Mouse (Mus musculus): Measurements from ENCODE around the gene Rfx4.

Rfx4 gene

GRCm38 (mm10) chr10:84903307-84903706 is 147.4 kb downstream of the Rfx4 start:
- in situ Hi-C loops (cut with MboI; ENCODE audit: unreplicated experiment in 2 of 2): no loop called here

DNA sequence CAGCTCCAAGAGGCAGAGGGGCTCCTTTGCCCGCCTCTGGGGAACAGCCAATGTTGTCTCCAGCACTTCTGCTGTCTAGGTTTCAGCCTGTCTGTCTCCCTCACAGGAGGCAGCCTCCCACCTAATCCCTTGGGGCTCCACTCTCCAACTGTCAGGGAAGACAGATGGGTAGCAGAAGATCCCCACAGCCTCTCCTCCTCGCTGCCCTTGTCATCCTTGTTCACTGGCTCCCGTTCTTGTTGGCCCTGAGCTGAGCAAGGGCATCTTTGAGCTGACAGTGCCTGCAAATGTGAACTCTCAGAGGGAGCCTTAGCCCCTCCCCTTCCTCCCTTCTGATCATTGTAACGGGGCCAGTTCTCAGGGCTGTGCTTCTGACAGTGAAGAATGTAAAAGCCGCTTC is 147.9 kb downstream of the Rfx4 start:
- in situ Hi-C loops (cut with MboI; ENCODE audit: unreplicated experiment in 2 of 2): no loop called here

- in situ Hi-C loops (cut with MboI; ENCODE audit: unreplicated experiment in 2 of 2): no loop called here
Observed at GRCm38 (mm10) chr10:84906895-84907294, 151.0 kb downstream of the Rfx4 start.

GRCm38 (mm10) chr10:84908006-84908405 is 152.1 kb downstream of the Rfx4 start:
- in situ Hi-C loops (cut with MboI; ENCODE audit: unreplicated experiment in 2 of 2): no loop called here

GRCm38 (mm10) chr10:84908471-84908870 is 152.6 kb downstream of the Rfx4 start:
- in situ Hi-C loops (cut with MboI; ENCODE audit: unreplicated experiment in 2 of 2): no loop called here

DNA sequence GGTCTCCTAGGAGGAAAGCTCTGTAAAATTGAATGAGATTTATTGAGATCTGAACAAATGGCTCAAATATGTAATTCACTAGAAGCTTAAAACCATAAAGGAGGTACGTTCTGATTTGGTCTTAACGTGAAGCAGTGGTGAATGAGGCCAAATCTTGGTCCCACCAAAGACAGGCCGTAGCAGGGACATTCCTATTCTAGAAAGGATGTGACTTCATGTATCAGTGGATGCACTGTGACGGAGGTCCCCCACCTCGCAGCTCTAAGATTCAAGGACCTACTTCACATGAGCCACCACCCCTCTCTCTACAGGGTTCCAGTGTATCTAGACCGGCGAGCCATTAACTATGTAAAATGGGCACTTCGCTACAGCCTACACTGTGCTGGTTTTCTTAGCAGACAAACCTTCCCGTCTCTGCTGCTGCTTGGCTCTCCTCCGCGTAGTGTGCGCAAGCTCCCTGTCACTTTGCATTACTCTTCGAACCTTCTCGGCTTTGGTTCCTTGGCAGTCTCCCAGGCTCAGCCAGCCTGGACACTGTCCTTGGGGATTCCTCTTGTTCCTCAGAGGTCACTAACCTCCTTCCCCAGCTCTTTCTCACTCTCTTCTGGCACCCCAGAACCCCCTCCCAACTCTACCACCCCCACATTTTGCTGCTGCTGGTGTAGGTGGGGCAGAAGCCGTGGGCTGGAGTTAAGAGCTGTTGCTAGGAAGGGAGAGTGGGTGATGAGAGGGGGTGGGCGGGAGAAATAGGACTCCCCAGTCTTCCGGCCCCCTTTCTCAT is 153.3 kb downstream of the Rfx4 start:
- in situ Hi-C loops (cut with MboI; ENCODE audit: unreplicated experiment in 2 of 2): no loop called here

GRCm38 (mm10) chr10:84910194-84910593 is 154.3 kb downstream of the Rfx4 start:
- in situ Hi-C loops (cut with MboI; ENCODE audit: unreplicated experiment in 2 of 2): loop anchor here in 1 of 2 experiments (10.0 kb wide), 1 partner anchor 195 kb away; the partner anchor contains the start of genes Fhl4 and Tmem263

DNA sequence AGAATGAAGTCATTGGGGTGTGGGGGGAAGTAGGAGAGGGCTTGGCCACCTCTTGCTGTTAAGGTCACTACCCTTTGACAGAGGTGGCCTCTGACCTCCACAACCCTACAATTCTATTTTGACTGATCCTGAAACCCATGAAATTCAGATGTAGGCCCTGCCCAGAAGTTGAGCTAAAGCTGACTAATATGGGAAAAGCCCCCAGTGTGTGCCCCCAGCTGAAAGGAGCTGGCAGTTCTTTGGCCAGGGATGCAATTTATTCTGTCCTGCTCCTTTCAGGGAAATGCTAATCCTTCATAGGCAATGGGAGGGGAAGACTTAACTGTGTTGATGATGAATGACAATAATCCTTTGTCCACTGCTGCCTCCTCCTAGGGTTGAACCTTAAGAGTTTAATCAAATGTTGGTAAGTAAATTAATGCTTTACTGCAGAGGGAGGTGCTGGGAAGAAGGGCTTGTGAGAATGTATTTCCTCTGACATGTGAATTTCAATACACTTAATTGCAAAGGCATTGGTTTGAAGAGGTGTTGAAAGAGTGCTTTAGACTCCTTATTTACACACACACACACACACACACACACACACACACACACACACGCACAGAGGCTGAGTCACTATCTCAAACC is 155.0 kb downstream of the Rfx4 start:
- in situ Hi-C loops (cut with MboI; ENCODE audit: unreplicated experiment in 2 of 2): loop anchor here in 1 of 2 experiments (10.0 kb wide), 1 partner anchor 194 kb away; the partner anchor contains the start of genes Fhl4 and Tmem263

DNA sequence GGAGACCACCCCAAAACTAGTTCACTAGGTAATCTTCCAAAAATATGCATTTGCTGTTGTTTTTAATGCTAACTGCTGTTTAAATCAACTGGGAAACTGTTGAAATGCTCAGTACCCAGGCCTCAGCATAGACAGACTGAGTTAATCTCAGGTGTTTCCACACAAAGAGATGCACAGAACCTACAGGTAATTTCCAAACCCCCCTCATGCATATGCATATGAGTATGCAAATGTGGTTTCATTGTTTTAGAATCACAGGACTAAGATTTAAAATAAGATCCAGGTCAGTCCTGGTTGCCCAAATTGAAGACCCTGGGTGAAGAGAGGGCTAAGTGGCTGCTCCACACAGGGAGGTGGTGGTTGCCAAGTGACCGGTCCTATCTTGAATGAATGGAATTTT is 157.3 kb downstream of the Rfx4 start:
- in situ Hi-C loops (cut with MboI; ENCODE audit: unreplicated experiment in 2 of 2): loop anchor here in 1 of 2 experiments (10.0 kb wide), 1 partner anchor 192 kb away; the partner anchor contains the start of genes Fhl4 and Tmem263

DNA sequence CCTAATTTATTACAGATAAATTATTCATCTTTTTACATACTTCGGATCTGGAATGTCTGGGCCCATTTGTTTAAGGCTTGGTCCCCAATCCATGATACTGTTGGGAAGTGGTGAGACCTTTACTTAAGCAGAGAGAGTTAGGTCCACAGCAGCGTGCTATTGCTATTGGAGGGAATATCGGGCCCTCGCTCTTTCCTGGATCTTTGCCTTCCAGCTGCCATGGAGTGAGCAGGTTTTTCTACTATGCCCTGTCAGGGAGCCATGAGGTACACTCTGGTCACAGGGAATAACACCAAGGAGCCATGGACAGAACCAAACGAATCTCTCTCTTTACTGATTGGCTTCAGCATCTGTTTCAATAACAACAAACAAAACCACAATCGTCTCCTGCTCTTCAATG is 159.6 kb downstream of the Rfx4 start:
- in situ Hi-C loops (cut with MboI; ENCODE audit: unreplicated experiment in 2 of 2): loop anchor here in 1 of 2 experiments (10.0 kb wide), 1 partner anchor 189 kb away; the partner anchor contains the start of genes Fhl4 and Tmem263

- in situ Hi-C loops (cut with MboI; ENCODE audit: unreplicated experiment in 2 of 2): loop anchor here in 1 of 2 experiments (10.0 kb wide), 1 partner anchor 188 kb away; the partner anchor contains the start of genes Fhl4 and Tmem263
Observed at GRCm38 (mm10) chr10:84916810-84917730, 161.2 kb downstream of the Rfx4 start, which contains the start of gene Ric8b. TSS of gene Ric8b (plus strand) at chr10:84917616.

DNA sequence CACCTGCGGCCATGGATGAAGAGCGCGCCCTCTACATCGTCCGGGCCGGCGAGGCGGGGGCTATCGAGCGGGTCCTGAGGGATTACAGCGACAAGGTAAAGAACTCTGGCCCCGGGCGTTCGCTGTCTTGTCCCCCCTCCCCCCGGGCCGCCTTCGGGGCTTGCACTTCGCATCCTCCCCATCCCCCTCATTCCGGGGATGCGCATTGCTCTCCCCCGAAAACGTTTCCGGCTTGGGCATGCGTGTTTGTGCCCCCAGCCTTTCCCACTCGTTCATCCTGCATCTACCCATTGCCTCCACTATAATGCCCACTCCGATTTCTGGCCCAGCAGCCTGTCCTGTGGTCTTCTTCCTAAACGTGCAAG is 161.9 kb downstream of the Rfx4 start:
- in situ Hi-C loops (cut with MboI; ENCODE audit: unreplicated experiment in 2 of 2): loop anchor here in 1 of 2 experiments (10.0 kb wide), 1 partner anchor 187 kb away; the partner anchor contains the start of genes Fhl4 and Tmem263

GRCm38 (mm10) chr10:84926336-84926735 is 170.5 kb downstream of the Rfx4 start:
- in situ Hi-C loops (cut with MboI; ENCODE audit: unreplicated experiment in 2 of 2): no loop called here

DNA sequence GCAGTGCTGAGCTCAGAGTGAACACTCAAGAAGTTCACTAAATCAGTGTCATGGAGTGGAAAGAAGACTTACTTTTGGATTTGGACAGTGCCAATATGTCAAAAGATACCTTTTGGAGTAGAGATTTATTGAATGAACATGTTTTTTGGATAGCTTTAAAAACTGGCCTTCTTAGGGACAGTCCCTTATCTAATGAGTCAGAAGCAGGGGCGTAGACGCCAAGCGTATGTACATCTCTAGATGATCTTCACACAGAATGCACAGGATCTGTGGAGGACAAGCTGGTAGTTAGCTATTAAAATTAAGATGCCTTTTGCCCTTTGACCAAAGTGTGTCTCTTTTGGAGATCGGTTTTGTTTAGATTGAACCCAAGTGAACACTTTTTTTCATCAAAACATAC is 171.0 kb downstream of the Rfx4 start:
- in situ Hi-C loops (cut with MboI; ENCODE audit: unreplicated experiment in 2 of 2): no loop called here

DNA sequence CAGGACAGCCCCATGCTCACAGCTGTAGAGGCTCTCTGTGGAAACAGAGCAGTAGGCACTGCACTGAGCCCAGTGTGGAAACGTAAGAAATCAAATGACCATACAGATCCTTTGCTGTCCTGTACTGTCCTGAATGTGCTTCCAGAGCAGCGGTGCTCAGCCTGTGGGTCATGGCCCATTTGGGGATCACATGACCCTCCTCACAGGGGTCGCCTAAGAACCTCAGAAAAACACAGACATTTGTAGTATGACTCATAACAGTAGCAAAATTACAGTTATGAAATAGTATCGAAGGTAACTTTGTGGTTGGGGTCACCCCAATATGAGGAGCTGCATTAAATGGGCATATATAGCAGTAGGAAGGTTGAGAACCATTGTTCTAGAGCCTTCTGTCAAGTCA is 172.6 kb downstream of the Rfx4 start:
- in situ Hi-C loops (cut with MboI; ENCODE audit: unreplicated experiment in 2 of 2): no loop called here

GRCm38 (mm10) chr10:84935553-84936209 is 179.8 kb downstream of the Rfx4 start:
- in situ Hi-C loops (cut with MboI; ENCODE audit: unreplicated experiment in 2 of 2): no loop called here

- in situ Hi-C loops (cut with MboI; ENCODE audit: unreplicated experiment in 2 of 2): no loop called here
Observed at GRCm38 (mm10) chr10:84936832-84937515, 181.1 kb downstream of the Rfx4 start.

- in situ Hi-C loops (cut with MboI; ENCODE audit: unreplicated experiment in 2 of 2): no loop called here
Observed at GRCm38 (mm10) chr10:84938094-84938820, 182.4 kb downstream of the Rfx4 start.

DNA sequence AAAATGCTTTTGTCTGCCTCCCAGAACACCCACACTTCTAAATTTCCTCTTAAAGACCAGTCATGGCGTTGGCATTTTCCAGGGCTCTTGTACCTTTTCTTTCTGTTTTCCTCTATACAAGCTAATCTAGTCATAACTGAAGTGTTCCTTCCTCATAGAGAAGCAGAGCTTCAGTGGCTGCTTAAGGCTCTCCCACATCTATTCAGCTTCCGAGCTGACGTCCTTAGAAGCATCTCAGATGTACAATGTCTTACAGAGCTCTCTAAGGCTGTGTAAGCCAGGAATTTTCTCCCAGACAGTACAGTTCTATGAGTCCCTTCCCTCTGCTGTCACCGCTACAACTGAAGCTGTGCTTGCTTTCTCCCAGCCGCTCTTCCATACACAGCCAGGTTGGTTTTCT is 183.0 kb downstream of the Rfx4 start:
- in situ Hi-C loops (cut with MboI; ENCODE audit: unreplicated experiment in 2 of 2): no loop called here

Data from v-Abl transformed pro-B cells (cell line).